Mouse (Mus musculus): ENCODE data around the gene Pax7.

Pax7 gene

GRCm38 (mm10) chr4:139831501-139832230, 1.7 kb downstream of the Pax7 start:
- no peak for DNase-seq (ENCODE audit: low read depth, low spot score)

GRCm38 (mm10) chr4:139830581-139831387, 2.5 kb downstream of the Pax7 start:
- DNase-seq (ENCODE audit: low read depth, low spot score), result no peak

GRCm38 (mm10) chr4:139830053-139830452, 3.3 kb downstream of the Pax7 start:
- DNase-seq (ENCODE audit: low read depth, low spot score), result no peak

- DNase-seq (ENCODE audit: low read depth, low spot score), result no peak
These were observed 4.3 kb downstream of the Pax7 start for GRCm38 (mm10) chr4:139828871-139829590.

- DNase-seq (ENCODE audit: low read depth, low spot score), result no peak
These were observed 5.0 kb downstream of the Pax7 start for GRCm38 (mm10) chr4:139828283-139828678.

- DNase-seq (ENCODE audit: low read depth, low spot score), result no peak
These were observed 5.6 kb downstream of the Pax7 start for GRCm38 (mm10) chr4:139827501-139828282.

- DNase-seq (ENCODE audit: low read depth, low spot score), result no peak
These were observed 7.1 kb downstream of the Pax7 start for GRCm38 (mm10) chr4:139826231-139826630.

GRCm38 (mm10) chr4:139825326-139826112, 7.8 kb downstream of the Pax7 start:
- DNase-seq (ENCODE audit: low read depth, low spot score), result no peak

GRCm38 (mm10) chr4:139824572-139825325, 8.6 kb downstream of the Pax7 start:
- no peak for DNase-seq (ENCODE audit: low read depth, low spot score)

- no peak for DNase-seq (ENCODE audit: low read depth, low spot score)
These were observed 9.4 kb downstream of the Pax7 start for GRCm38 (mm10) chr4:139823870-139824472.

GRCm38 (mm10) chr4:139823138-139823869, 10.0 kb downstream of the Pax7 start:
- DNase-seq (ENCODE audit: low read depth, low spot score), result no peak

- no peak for DNase-seq (ENCODE audit: low read depth, low spot score)
These were observed 10.9 kb downstream of the Pax7 start for GRCm38 (mm10) chr4:139822214-139823137.

- DNase-seq (ENCODE audit: low read depth, low spot score), result no peak
These were observed 11.7 kb downstream of the Pax7 start for GRCm38 (mm10) chr4:139821491-139822160.

- no peak for DNase-seq (ENCODE audit: low read depth, low spot score)
These were observed 12.3 kb downstream of the Pax7 start for GRCm38 (mm10) chr4:139821071-139821470.

GRCm38 (mm10) chr4:139819411-139820030, 13.8 kb downstream of the Pax7 start:
- no peak for DNase-seq (ENCODE audit: low read depth, low spot score)

- no peak for DNase-seq (ENCODE audit: low read depth, low spot score)
These were observed 15.2 kb downstream of the Pax7 start for GRCm38 (mm10) chr4:139818163-139818562.

Measured in forelimb bud, embryonic 11.5 days (tissue).